Mouse (Mus musculus): ENCODE measurements around the gene Alg9.

DNA sequence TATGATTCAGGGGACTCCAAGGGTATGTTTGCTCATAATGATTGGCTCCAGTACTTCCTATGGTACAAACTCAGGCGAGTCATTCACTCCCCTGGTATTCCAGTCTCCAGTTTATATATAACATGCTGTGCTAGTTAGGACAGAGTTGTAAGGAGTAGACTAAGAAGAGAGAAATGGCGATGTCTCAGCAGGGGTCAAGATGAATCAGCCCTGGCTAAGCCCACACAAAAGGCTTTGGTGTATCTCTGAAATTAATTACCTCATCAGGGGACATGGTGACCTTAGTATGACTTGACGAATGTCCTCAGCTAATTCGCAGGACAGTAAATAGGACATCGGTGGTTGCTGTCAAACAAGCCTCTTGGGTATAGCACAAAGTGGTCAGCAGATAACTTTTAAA, 18.1 kb upstream of the Alg9 start:
- TF ChIP-seq CTCF (IDR thresholded peaks at IDR 0.05; ENCODE audit: low read depth, low read length) (no peak), POLR2A (IDR thresholded peaks at IDR 0.05; ENCODE audit: extremely low read depth, insufficient read depth, low read length) (no peak)

All from liver, adult 2 months (tissue).